Mouse (Mus musculus): ENCODE measurements around the gene Pex5l. TPM values are rescaled to one million over a fixed set of nuclear protein-coding genes. Genes with fewer than 3 reads are reported as not detected.

The Pex5l gene
- total and polyA plus RNA-seq, 2 experiments from 2014 or later: 4.3 to 30.5 TPM

GRCm38 (mm10) chr3:33075696-33076095 is 67.4 kb downstream of the Pex5l start:
- no peaks in the 10 kb centered on the region for H3K27me3 ChIP-seq (ENCODE audit: insufficient read depth, low read length)

DNA sequence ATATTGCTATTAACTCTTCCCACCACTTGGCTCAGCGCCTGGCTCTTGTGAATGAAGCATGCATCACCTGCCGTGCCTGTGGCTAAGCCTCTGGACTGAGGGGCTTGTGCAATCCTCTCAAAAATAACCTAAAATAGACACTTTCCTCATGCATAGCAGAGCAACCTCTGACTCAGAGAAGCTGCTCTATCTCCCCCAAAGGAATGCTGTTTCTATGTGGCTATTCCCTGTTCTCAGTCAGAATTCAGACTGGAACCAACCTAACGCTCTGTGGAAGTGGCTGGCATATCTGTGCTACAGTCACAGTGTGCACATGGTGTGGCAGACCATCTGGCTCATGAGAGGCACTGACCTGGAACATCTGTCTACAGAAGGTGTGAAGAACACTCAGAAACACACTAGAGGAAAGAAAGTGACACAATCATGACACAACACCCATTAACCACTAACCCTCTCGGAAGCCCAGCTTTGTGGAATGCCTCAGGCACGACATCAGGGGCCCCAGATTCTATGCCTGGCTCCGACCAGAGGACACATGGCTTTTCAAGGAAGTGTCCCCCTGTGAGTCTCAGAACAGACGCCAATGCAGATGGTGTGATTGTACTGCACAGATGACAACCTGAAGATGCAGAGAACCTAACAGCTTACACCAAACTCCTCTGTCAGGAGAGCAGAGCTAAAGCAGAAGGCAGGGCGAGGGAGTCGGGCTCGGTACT is 68.6 kb downstream of the Pex5l start:
- H3K4me3 ChIP-seq (ENCODE audit: low read depth, low read length): no peak overlapping the region
- H3K9me3 ChIP-seq (ENCODE audit: low read length): no peaks in the 10 kb centered on the region
- H3K9ac ChIP-seq (replicated peaks; ENCODE audit: low read length, poor library complexity, severe bottlenecking): no peak overlapping the region
- DNase-seq (ENCODE audit: low spot score) (peak; percentile 69), ATAC-seq (ENCODE audit: low FRiP score) (no peak)
- no peaks in the 10 kb centered on the region for H3K36me3 ChIP-seq (ENCODE audit: insufficient read depth, low read length)
- H3K27ac ChIP-seq (ENCODE audit: low read depth, low read length): no peak overlapping the region
- no peak overlapping the region for H3K4me2 ChIP-seq (ENCODE audit: low read depth, low read length, poor library complexity, severe bottlenecking)
- 67% methylated on average over 10 of the region's 10 CpGs for WGBS
- no peak for TF ChIP-seq CTCF (IDR thresholded peaks at IDR 0.05)
- no peaks in the 10 kb centered on the region for H3K27me3 ChIP-seq (ENCODE audit: insufficient read depth, low read length)
- no peaks in the 10 kb centered on the region for H3K4me1 ChIP-seq (ENCODE audit: insufficient read depth, low read length)

More at GRCm38 (mm10) chr3:33075696-33076095, 67.4 kb downstream of the Pex5l start:
- TF ChIP-seq CTCF (IDR thresholded peaks at IDR 0.05): no peak
- 62% methylated on average over 2 of the region's 2 CpGs for WGBS
- Histone ChIP-seq H3K9me3 (ENCODE audit: low read length) (no peaks in the 10 kb centered on the region), H3K4me1 (ENCODE audit: insufficient read depth, low read length) (no peaks in the 10 kb centered on the region), H3K4me3 (ENCODE audit: low read depth, low read length) (no peak overlapping the region), H3K27ac (ENCODE audit: low read depth, low read length) (no peak overlapping the region), H3K9ac (replicated peaks; ENCODE audit: low read length, poor library complexity, severe bottlenecking) (no peak overlapping the region), H3K36me3 (ENCODE audit: insufficient read depth, low read length) (no peaks in the 10 kb centered on the region), H3K4me2 (ENCODE audit: low read depth, low read length, poor library complexity, severe bottlenecking) (no peak overlapping the region)
- DNase-seq (ENCODE audit: low spot score) (no peak), ATAC-seq (ENCODE audit: low FRiP score) (no peak)

- 84% methylated on average over 1 of the region's 1 CpGs for WGBS
- Histone ChIP-seq H3K4me3 (ENCODE audit: low read depth, low read length) (no peak overlapping the region), H3K9ac (replicated peaks; ENCODE audit: low read length, poor library complexity, severe bottlenecking) (no peak overlapping the region), H3K9me3 (ENCODE audit: low read length) (no peaks in the 10 kb centered on the region), H3K27ac (ENCODE audit: low read depth, low read length) (no peak overlapping the region), H3K4me1 (ENCODE audit: insufficient read depth, low read length) (no peaks in the 10 kb centered on the region), H3K36me3 (ENCODE audit: insufficient read depth, low read length) (no peaks in the 10 kb centered on the region), H3K27me3 (ENCODE audit: insufficient read depth, low read length) (no peaks in the 10 kb centered on the region), H3K4me2 (ENCODE audit: low read depth, low read length, poor library complexity, severe bottlenecking) (no peak overlapping the region)
- no peak for DNase-seq (ENCODE audit: low spot score)
- ATAC-seq (ENCODE audit: low FRiP score): no peak
- TF ChIP-seq CTCF (IDR thresholded peaks at IDR 0.05): no peak
These were observed 69.2 kb downstream of the Pex5l start for GRCm38 (mm10) chr3:33073905-33074265.

DNA sequence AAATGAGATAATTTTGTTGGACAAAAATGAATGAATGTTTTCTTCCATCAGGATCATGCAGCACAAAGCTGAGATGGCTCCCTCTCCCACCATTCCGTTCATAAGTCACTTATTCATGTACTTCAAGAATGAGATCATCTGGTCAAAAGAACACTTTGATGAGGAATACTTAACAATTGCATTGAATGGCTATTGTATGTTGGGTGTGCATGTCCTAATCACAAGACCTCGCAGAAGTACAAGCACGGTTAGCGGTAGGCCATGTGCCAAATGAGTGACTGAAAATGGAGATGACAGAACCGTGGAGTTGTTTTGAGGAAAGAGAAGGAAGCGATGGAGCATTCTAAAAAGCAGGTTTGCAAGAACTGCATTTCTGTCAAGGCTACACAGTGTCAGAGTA is 72.3 kb downstream of the Pex5l start:
- WGBS: 89% methylated on average over 6 of the region's 6 CpGs
- no peak overlapping the region for H3K27ac ChIP-seq (ENCODE audit: low read depth, low read length)
- H3K27me3 ChIP-seq (ENCODE audit: insufficient read depth, low read length): no peaks in the 10 kb centered on the region
- ATAC-seq (ENCODE audit: low FRiP score): no peak
- no peak for TF ChIP-seq CTCF (IDR thresholded peaks at IDR 0.05)
- H3K36me3 ChIP-seq (ENCODE audit: insufficient read depth, low read length): no peaks in the 10 kb centered on the region
- no peak for DNase-seq (ENCODE audit: low spot score)
- no peak overlapping the region for H3K4me3 ChIP-seq (ENCODE audit: low read depth, low read length)
- H3K9me3 ChIP-seq (ENCODE audit: low read length): no peaks in the 10 kb centered on the region
- no peak overlapping the region for H3K9ac ChIP-seq (replicated peaks; ENCODE audit: low read length, poor library complexity, severe bottlenecking)
- no peak overlapping the region for H3K4me2 ChIP-seq (ENCODE audit: low read depth, low read length, poor library complexity, severe bottlenecking)
- no peaks in the 10 kb centered on the region for H3K4me1 ChIP-seq (ENCODE audit: insufficient read depth, low read length)

DNA sequence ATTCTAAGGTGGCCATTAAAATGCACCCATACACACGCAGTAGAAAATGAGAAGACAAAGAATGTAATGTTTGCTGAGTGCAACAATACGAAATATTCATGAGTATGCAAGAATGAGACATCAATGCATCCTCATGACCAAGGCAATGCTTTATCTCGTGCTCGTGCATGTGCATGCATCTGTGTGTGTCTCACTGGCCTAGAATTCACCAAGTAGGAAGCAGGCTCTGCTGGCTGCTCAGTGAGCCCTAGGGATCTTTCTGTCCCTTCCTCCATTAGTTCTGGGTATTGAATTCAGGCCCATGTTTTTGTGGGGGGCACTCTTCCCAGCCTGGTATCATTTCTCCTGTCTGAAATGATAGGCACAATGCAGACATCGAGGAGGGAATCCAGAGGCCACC is 74.9 kb downstream of the Pex5l start:
- Histone ChIP-seq H3K27ac (ENCODE audit: low read depth, low read length) (no peak overlapping the region), H3K9me3 (ENCODE audit: low read length) (no peaks in the 10 kb centered on the region), H3K4me3 (ENCODE audit: low read depth, low read length) (no peak overlapping the region), H3K9ac (replicated peaks; ENCODE audit: low read length, poor library complexity, severe bottlenecking) (no peak overlapping the region), H3K27me3 (ENCODE audit: insufficient read depth, low read length) (no peaks in the 10 kb centered on the region), H3K4me1 (ENCODE audit: insufficient read depth, low read length) (peaks cover 4% of the 10 kb centered on the region; the same call in 1 of the 2 replicates), H3K36me3 (ENCODE audit: insufficient read depth, low read length) (no peaks in the 10 kb centered on the region), H3K4me2 (ENCODE audit: low read depth, low read length, poor library complexity, severe bottlenecking) (no peak overlapping the region)
- 61% methylated on average over 5 of the region's 5 CpGs for WGBS
- TF ChIP-seq CTCF (IDR thresholded peaks at IDR 0.05): no peak
- DNase-seq (ENCODE audit: low spot score): no peak
- ATAC-seq (ENCODE audit: low FRiP score): no peak

DNA sequence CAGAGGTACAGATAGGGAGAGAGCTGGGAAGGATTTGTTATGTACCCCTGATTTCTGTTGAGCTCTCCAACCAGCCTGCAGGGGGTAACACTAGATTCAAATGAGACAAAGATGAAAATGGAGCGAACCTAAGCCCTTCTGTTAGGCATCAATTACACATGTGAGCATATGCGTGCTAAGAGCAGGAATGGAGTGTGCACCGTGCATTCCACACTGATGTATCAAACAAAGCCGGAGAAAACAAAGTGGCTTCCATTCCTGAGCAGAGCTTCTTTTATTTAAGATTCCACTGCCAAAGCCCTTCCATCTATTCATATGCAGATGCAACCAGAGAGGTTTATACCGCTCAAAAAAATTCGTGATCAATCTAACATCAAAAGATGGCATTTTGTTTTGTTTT is 79.5 kb downstream of the Pex5l start:
- Histone ChIP-seq H3K4me2 (ENCODE audit: low read depth, low read length, poor library complexity, severe bottlenecking) (no peak overlapping the region), H3K4me1 (ENCODE audit: insufficient read depth, low read length) (peaks cover 4% of the 10 kb centered on the region; the same call in 1 of the 2 replicates), H3K27me3 (ENCODE audit: insufficient read depth, low read length) (no peaks in the 10 kb centered on the region), H3K36me3 (ENCODE audit: insufficient read depth, low read length) (no peaks in the 10 kb centered on the region), H3K9me3 (ENCODE audit: low read length) (no peaks in the 10 kb centered on the region), H3K9ac (replicated peaks; ENCODE audit: low read length, poor library complexity, severe bottlenecking) (no peak overlapping the region), H3K4me3 (ENCODE audit: low read depth, low read length) (no peak overlapping the region), H3K27ac (ENCODE audit: low read depth, low read length) (no peak overlapping the region)
- ATAC-seq (ENCODE audit: low FRiP score): no peak
- TF ChIP-seq CTCF (IDR thresholded peaks at IDR 0.05): no peak
- 13% methylated on average over 6 of the region's 6 CpGs for whole genome bisulfite sequencing
- no peak for DNase-seq (ENCODE audit: low spot score)
